Mouse (Mus musculus): Measurements from ENCODE around the gene Slc5a9.
"Not testable (repeated sequence)": the region's sequence is repeated elsewhere in the genome, so short reads cannot be mapped to it uniquely, and the experiment has no call there.

The Slc5a9 gene

GRCm38 (mm10) chr4:111902775-111903174, at the start of gene Slc5a9:
TSS of gene Slc5a9 (minus strand) at chr4:111902918.
- no peak for DNase-seq

GRCm38 (mm10) chr4:111919092-111919491, 16.4 kb upstream of the Slc5a9 start, which contains the start of gene Skint8:
TSS of gene Skint8 (plus strand) at chr4:111919392.
- DNase-seq: no peak

- DNase-seq: no peak
These were observed 5.2 kb upstream of the Slc5a9 start for GRCm38 (mm10) chr4:111907926-111908325.

- DNase-seq: no peak
These were observed 1.2 kb downstream of the Slc5a9 start for GRCm38 (mm10) chr4:111901473-111901872.

- not testable (repeated sequence) for DNase-seq
These were observed 2.2 kb downstream of the Slc5a9 start for GRCm38 (mm10) chr4:111900491-111900890.

GRCm38 (mm10) chr4:111898566-111898965, 4.2 kb downstream of the Slc5a9 start:
- no peak for DNase-seq

GRCm38 (mm10) chr4:111897755-111898154, 5.0 kb downstream of the Slc5a9 start:
- no peak for DNase-seq

GRCm38 (mm10) chr4:111892138-111892537, 10.6 kb downstream of the Slc5a9 start:
- no peak for DNase-seq

- peak; percentile 74 for DNase-seq
These were observed 16.1 kb downstream of the Slc5a9 start for GRCm38 (mm10) chr4:111886607-111887006.

GRCm38 (mm10) chr4:111886018-111886417, 16.7 kb downstream of the Slc5a9 start:
- peak; percentile 66 for DNase-seq

GRCm38 (mm10) chr4:111883543-111883942, 19.2 kb downstream of the Slc5a9 start:
- DNase-seq: no peak

GRCm38 (mm10) chr4:111880112-111880875, 22.4 kb downstream of the Slc5a9 start:
- no peak for DNase-seq

GRCm38 (mm10) chr4:111867743-111868401, 34.8 kb downstream of the Slc5a9 start:
- DNase-seq: no peak

GRCm38 (mm10) chr4:111866701-111867100, 36.0 kb downstream of the Slc5a9 start:
- no peak for DNase-seq

- no peak for DNase-seq
These were observed 50.1 kb downstream of the Slc5a9 start for GRCm38 (mm10) chr4:111852626-111853025.

GRCm38 (mm10) chr4:111838882-111839281, 63.8 kb downstream of the Slc5a9 start:
- no peak for DNase-seq

Data from lung, postnatal 14 days (tissue).